Mouse (Mus musculus) liver, embryonic 16.5 days (tissue): ENCODE measurements around the gene Ndufaf2. TPM values are rescaled to one million over a fixed set of nuclear protein-coding genes. Genes with fewer than 3 reads are reported as not detected.

Source experiments
- ATAC-seq: fragments of 200-750 bp; cut with Nextera tagmentation; 2 replicates; pipeline ENCODE4 v1.8.0; 2017; ENCODE audit warnings: low read depth, mild to moderate bottlenecking, moderate number of reproducible peaks, moderate library complexity
- H3K27ac ChIP-seq: fragments of 300-500 bp; sonication (generic); 2 replicates; pipeline ENCODE4 v1.5.1; 2014; ENCODE audit warnings: mild to moderate bottlenecking, low read length
- H3K27me3 ChIP-seq: fragments of 300-500 bp; sonication (generic); 2 replicates; pipeline ENCODE4 v1.6.1; 2014; ENCODE audit warnings: low read depth, low read length, mixed read lengths; ENCODE audit not compliant: control insufficient read depth, insufficient read depth
- H3K36me3 ChIP-seq: fragments of 300-500 bp; sonication (generic); 2 replicates; pipeline ENCODE4 v1.6.1; 2014; ENCODE audit warnings: mild to moderate bottlenecking; ENCODE audit not compliant: control insufficient read depth, insufficient read depth
- H3K4me1 ChIP-seq: fragments of 300-500 bp; sonication (generic); 2 replicates; pipeline ENCODE4 v1.6.1; 2014; ENCODE audit warnings: low read depth, low read length, mixed read lengths; ENCODE audit not compliant: control insufficient read depth
- H3K4me2 ChIP-seq: fragments of 300-500 bp; sonication (generic); 2 replicates; pipeline ENCODE4 v1.6.1; 2014; ENCODE audit warnings: low read depth, low read length, mixed read lengths
- H3K4me3 ChIP-seq: fragments of 300-500 bp; sonication (generic); 2 replicates; pipeline ENCODE4 v1.5.1; 2014; ENCODE audit warnings: low read depth, mild to moderate bottlenecking, low read length
- H3K9ac ChIP-seq: fragments of 300-500 bp; sonication (generic); 2 replicates; pipeline ENCODE4 v1.6.1; 2014; ENCODE audit warnings: low read depth, low read length
- H3K9me3 ChIP-seq: fragments of 300-500 bp; sonication (generic); replicated peaks from 2 replicates; pipeline ENCODE4 v1.6.1; 2016; ENCODE audit warnings: low read length; ENCODE audit not compliant: control insufficient read depth
- WGBS: fragments of 180-500 bp; shearing (Covaris S2); extraction: QIAGEN DNeasy Blood & Tissue Kit; methylation state at CpG from one replicate; pipeline ENCODE4 v1.1.7; 2014; ENCODE audit not compliant: insufficient replicate concordance; 5-methylcytosine and 5-hydroxymethylcytosine counted together
- polyA plus RNA-seq: library from polyadenylated mRNA; unstranded; fragments of >200 nt; fragmentation: Nextera tagmentation; extraction: Ambion mirVana; gene quantifications from 2 replicates; pipeline ENCODE4 v1.2.1, GENCODE M21; 2015

The Ndufaf2 gene
- polyA plus RNA-seq, 1 experiment from 2014 or later, result 21.5 TPM

DNA sequence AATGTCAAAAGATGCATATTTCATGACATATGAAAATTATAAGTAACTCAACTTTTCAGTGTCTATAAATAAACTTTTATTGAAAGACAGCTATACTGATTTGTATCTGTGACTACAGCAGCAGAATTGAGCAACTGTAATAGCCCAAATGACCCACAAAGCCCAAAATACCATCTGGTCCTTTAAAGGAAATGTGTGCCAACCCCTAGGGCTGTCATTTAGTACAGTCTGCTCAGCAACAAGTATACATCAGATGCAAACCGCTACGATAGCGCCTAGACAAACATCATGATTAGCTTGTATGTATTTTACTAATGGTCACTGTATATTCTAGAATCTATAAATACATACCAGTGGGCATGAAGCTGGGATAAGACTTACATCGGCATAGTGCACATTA, 74.3 kb downstream of the Ndufaf2 start:
- Histone ChIP-seq H3K4me2 (no peak overlapping the region), H3K9ac (no peak overlapping the region), H3K36me3 (no peaks in the 10 kb centered on the region), H3K9me3 (no peaks in the 10 kb centered on the region), H3K4me1 (no peaks in the 10 kb centered on the region), H3K4me3 (no peak overlapping the region), H3K27ac (no peak overlapping the region), H3K27me3 (no peaks in the 10 kb centered on the region)
- 80% methylated on average over 4 of the region's 4 CpGs for WGBS
- ATAC-seq, result no peak

- WGBS, result 75% methylated on average over 4 of the region's 4 CpGs
- Histone ChIP-seq H3K4me2 (no peak overlapping the region), H3K4me3 (no peak overlapping the region), H3K36me3 (no peaks in the 10 kb centered on the region), H3K9ac (no peak overlapping the region), H3K27ac (no peak overlapping the region), H3K27me3 (no peaks in the 10 kb centered on the region), H3K9me3 (no peaks in the 10 kb centered on the region), H3K4me1 (no peaks in the 10 kb centered on the region)
- ATAC-seq, result no peak
These were observed 80.5 kb downstream of the Ndufaf2 start for GRCm38 (mm10) chr13:108077901-108078300.

DNA sequence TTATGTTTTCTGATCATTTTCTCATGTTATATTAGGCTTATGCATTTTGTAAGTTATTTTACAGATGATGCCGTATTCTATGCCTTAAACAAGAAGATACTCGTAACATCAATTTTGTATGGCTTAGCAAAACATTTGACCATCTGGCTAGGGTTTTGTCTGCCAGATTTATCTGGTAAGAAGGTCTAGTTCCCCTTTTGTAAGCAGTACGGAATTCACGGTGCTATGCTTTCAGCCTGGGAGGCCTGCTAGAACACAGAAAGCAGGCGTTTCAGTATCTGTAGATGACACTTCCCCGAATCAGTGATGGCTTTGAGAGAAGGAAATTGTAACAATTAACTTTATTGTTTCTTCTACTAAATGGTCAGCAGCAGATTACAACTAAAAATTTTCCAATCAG, 80.9 kb downstream of the Ndufaf2 start:
- Histone ChIP-seq H3K4me3 (no peak overlapping the region), H3K27ac (no peak overlapping the region), H3K36me3 (no peaks in the 10 kb centered on the region), H3K4me2 (no peak overlapping the region), H3K9me3 (no peaks in the 10 kb centered on the region), H3K9ac (no peak overlapping the region), H3K4me1 (no peaks in the 10 kb centered on the region), H3K27me3 (no peaks in the 10 kb centered on the region)
- WGBS, result 44% methylated on average over 6 of the region's 6 CpGs
- no peak for ATAC-seq

DNA sequence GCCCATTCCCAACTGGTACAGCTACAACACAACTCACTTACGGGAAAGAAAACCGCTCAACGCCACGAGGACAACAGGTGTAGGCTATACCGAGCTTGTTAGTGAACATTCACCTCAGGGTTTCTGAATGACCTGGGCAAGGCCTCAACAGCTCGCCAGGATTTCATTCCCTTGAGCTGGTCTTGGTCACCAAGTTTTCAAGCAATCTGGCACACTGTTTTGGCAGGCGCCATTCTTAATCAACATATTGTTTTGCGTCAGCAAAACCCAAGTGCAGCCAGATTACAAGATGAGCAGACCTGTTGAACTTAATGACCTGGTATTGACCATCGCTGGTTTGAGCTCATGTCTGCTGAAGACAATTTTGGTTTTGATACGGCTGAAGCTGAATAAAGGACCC, 88.3 kb downstream of the Ndufaf2 start:
- 82% methylated on average over 10 of the region's 10 CpGs for WGBS
- Histone ChIP-seq H3K9ac (no peak overlapping the region), H3K4me3 (no peak overlapping the region), H3K4me2 (no peak overlapping the region), H3K4me1 (no peaks in the 10 kb centered on the region), H3K27me3 (no peaks in the 10 kb centered on the region), H3K9me3 (no peaks in the 10 kb centered on the region), H3K36me3 (no peaks in the 10 kb centered on the region), H3K27ac (no peak overlapping the region)
- no peak for ATAC-seq

GRCm38 (mm10) chr13:108069151-108069550, 89.3 kb downstream of the Ndufaf2 start:
- Histone ChIP-seq H3K27ac (no peak overlapping the region), H3K27me3 (no peaks in the 10 kb centered on the region), H3K4me1 (no peaks in the 10 kb centered on the region), H3K36me3 (no peaks in the 10 kb centered on the region), H3K4me3 (no peak overlapping the region), H3K4me2 (no peak overlapping the region), H3K9me3 (no peaks in the 10 kb centered on the region), H3K9ac (no peak overlapping the region)
- WGBS, result 23% methylated on average over 4 of the region's 4 CpGs
- ATAC-seq, result no peak

- Histone ChIP-seq H3K4me3 (no peak overlapping the region), H3K9me3 (no peaks in the 10 kb centered on the region), H3K9ac (no peak overlapping the region), H3K27ac (no peak overlapping the region), H3K4me1 (peaks cover 3% of the 10 kb centered on the region; the same call in 1 of the 2 replicates), H3K36me3 (no peaks in the 10 kb centered on the region), H3K4me2 (no peak overlapping the region), H3K27me3 (no peaks in the 10 kb centered on the region)
- no peak for ATAC-seq
- 27% methylated on average over 2 of the region's 2 CpGs for WGBS
These were observed 92.4 kb downstream of the Ndufaf2 start for GRCm38 (mm10) chr13:108066021-108066420.

DNA sequence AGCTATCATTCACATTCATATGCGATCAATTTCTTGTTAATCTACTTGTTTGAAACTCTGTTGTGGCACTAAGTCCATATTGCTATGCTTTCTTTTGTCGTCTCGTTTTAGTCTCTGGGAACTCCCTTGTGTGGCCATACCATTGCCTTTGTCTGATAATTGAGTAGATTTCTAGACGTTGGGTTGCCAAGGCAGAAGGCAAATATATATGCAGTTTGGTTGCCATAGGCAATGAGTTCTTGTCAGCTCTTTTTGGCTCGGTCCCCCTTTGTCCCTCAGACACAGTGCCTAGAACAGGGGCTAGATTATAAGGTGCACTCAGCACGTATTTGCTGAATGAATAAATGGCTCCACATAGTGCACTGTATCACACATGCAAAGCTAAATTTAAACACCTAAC, 94.1 kb downstream of the Ndufaf2 start:
- 63% methylated on average over 6 of the region's 6 CpGs for WGBS
- Histone ChIP-seq H3K9ac (no peak overlapping the region), H3K4me2 (no peak overlapping the region), H3K9me3 (no peaks in the 10 kb centered on the region), H3K4me3 (no peak overlapping the region), H3K27ac (no peak overlapping the region), H3K4me1 (peaks cover 3% of the 10 kb centered on the region; the same call in 1 of the 2 replicates), H3K36me3 (no peaks in the 10 kb centered on the region), H3K27me3 (no peaks in the 10 kb centered on the region)
- no peak for ATAC-seq

DNA sequence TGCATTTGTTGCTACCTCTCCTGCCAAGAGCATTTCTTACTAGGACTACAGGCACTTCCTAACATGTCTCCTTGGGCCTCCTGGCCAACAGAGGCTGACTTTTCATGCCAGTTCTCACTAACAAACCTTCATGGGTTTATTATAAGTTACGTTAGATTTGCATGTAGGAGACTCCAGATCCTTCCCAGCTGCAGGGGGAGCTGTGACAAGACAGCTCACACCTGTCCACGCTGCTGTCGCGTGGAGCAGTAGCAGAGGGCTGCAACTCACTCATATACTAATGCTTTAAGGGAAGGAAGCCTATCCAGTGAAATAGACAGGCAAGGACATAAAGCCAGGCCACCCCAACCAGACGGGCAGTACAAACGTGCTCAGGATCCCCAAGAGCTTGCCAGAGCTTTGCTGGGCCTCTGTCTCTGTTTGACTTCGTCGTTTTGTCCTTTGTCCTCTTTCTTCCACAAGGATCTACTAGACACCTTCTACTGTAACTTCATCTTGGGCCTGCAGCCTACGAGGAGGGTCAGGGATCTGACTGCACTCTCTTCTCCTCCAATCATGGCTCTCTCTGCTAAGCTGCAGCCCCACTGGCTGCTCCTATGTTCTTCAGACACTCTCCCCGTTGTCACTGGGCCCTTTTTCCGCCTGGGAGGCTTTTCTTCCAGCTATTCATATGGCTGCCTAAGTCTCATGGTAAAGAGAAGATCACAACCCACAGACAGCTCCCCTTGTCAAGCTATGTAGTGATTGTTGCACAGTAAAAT, 94.9 kb downstream of the Ndufaf2 start:
- H3K9me3 ChIP-seq, result no peaks in the 10 kb centered on the region
- no peaks in the 10 kb centered on the region for H3K36me3 ChIP-seq
- H3K9ac ChIP-seq, result no peak overlapping the region
- no peak for ATAC-seq
- H3K4me1 ChIP-seq, result peaks cover 3% of the 10 kb centered on the region; the same call in 1 of the 2 replicates
- H3K27me3 ChIP-seq, result no peaks in the 10 kb centered on the region
- no peak overlapping the region for H3K4me2 ChIP-seq
- WGBS, result 72% methylated on average over 11 of the region's 11 CpGs
- H3K4me3 ChIP-seq, result no peak overlapping the region
- no peak overlapping the region for H3K27ac ChIP-seq

DNA sequence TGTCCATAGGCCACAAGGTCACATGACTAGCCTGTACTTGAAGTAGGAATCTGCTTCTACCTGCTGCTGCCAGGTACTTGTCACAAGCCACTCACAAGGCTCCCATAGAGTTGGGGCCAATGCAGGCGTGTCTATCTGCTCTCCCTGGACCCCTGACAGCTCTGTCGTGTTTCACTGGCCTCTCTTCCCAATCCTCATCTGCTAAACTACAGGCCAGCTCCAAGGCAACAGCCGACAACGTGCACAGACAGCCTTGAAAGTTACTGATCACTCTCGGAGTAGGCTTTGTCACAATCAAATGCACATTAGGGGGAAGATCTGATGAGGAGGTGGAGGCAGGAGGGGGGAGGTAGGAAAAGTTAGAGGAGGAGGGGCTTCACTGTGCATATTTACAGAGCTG, 95.5 kb downstream of the Ndufaf2 start:
- H3K9ac ChIP-seq, result no peak overlapping the region
- H3K36me3 ChIP-seq, result no peaks in the 10 kb centered on the region
- WGBS, result 56% methylated on average over 5 of the region's 5 CpGs
- peaks cover 3% of the 10 kb centered on the region; the same call in 1 of the 2 replicates for H3K4me1 ChIP-seq
- no peak overlapping the region for H3K4me2 ChIP-seq
- H3K9me3 ChIP-seq, result no peaks in the 10 kb centered on the region
- no peak overlapping the region for H3K4me3 ChIP-seq
- ATAC-seq, result no peak
- no peak overlapping the region for H3K27ac ChIP-seq
- no peaks in the 10 kb centered on the region for H3K27me3 ChIP-seq
